Mouse (Mus musculus): ENCODE measurements at regions not wholly inside any gene's neighbourhood (a gene's known extent, or its start where the extent isn't known, plus 50 kb on each side); places are given as distances from the start of the nearest gene placed in this dataset.

DNA sequence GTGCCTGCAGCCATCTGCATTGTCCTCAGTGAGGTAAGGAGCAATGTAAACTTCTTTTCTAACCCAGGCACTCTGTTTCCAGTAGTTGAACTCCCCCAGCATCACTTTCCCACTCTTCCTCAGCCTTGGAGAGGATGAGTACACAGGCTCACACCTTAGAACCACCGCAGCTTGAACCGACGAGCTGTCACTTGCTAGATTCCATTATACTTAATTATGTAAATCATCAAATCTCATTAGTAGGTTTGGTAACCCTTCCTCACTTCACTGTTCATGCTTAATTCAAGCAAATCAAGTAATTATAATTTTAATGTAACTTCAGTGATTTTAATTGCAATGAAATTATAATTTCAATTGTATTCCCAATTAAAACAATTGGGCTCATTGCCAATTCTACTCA, 408.0 kb downstream of the Med10 start:
- TF ChIP-seq CTCF (conservative IDR thresholded peaks at IDR 0.05; ENCODE audit: insufficient read depth, insufficient read length, low read depth, low read length) (no peak), POLR2A (IDR thresholded peaks at IDR 0.05; ENCODE audit: low read depth, low read length) (no peak)

All from kidney, adult 2 months (tissue).